Mouse (Mus musculus): Measurements from ENCODE around the gene Camkmt. TPM values are rescaled to one million over a fixed set of nuclear protein-coding genes. Genes with fewer than 3 reads are reported as not detected.

Gene Camkmt
- polyA plus RNA-seq, 2 experiments = 0.77 to 3.0 TPM

DNA sequence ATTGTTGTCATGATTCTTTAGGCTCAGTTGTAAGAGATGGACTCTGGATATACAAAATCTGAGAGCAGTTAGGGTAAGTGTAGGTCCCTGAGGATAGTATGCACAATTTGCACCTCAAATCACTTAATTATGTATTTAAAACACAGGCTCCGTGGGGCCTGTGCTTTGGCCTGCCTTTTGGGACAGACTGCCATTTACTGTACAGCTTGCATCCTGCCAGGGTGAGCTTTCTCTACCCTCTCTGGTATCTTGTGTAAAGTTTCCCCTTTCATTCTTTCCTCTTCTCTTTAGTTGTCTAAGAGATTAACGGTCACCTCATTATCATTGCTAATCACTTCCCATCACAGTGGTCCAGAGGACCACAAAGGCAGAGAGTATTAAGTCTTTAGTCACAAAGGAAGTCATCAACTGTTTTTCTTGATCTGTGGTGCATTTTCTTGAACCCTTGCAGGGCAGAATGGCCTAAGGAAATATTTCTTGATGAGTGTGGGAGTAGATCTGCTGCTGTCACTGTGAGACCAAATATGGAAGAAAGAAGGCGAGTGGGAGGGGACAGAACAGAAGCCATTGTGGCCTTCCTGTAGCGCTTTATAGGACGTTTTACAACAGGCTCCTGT, 52.3 kb downstream of the Camkmt start:
- 36% methylated on average over 5 of the region's 5 CpGs for WGBS (ENCODE audit: insufficient replicate concordance)
- Histone ChIP-seq H3K4me3 (ENCODE audit: insufficient read depth in 1 of 2, low read depth in 2 of 2, low read length in 2 of 2) (no peak overlapping the region), H3K9me3 (ENCODE audit: control insufficient read depth, low read length) (no peaks in the 10 kb centered on the region), H3K27me3 (ENCODE audit: control insufficient read depth, insufficient read depth, low read length) (no peaks in the 10 kb centered on the region), H3K27ac (no peak overlapping the region), H3K4me1 (replicated peaks; ENCODE audit: control insufficient read depth in 2 of 2, insufficient read depth in 2 of 2, low read length in 1 of 2) (no peaks in the 10 kb centered on the region), H3K36me3 (replicated peaks; ENCODE audit: control insufficient read depth, insufficient read depth, low read depth) (no peaks in the 10 kb centered on the region), H3K9ac (replicated peaks) (no peak overlapping the region), H3K4me2 (ENCODE audit: low read depth) (no peak overlapping the region)
- ATAC-seq (ENCODE audit: insufficient read depth) = no peak
- DNase-seq (ENCODE audit: low read depth in 3 of 3, low spot score in 3 of 3) = no peak
- TF ChIP-seq CTCF (IDR thresholded peaks at IDR 0.05; ENCODE audit: low read depth) = no peak

GRCm38 (mm10) chr17:85144141-85144540, 53.8 kb downstream of the Camkmt start:
- TF ChIP-seq EP300 (IDR thresholded peaks at IDR 0.05; ENCODE audit: low read depth) = no peak
- TF ChIP-seq CTCF (IDR thresholded peaks at IDR 0.05; ENCODE audit: low read depth) = no peak
- 65% methylated on average over 6 of the region's 6 CpGs for WGBS (ENCODE audit: insufficient replicate concordance)
- H3K36me3 ChIP-seq (replicated peaks; ENCODE audit: control insufficient read depth, insufficient read depth, low read depth) = no peaks in the 10 kb centered on the region
- no peak overlapping the region for H3K4me2 ChIP-seq (ENCODE audit: low read depth)
- no peak overlapping the region for H3K27ac ChIP-seq
- no peaks in the 10 kb centered on the region for H3K9me3 ChIP-seq (ENCODE audit: control insufficient read depth, low read length)
- H3K9ac ChIP-seq (replicated peaks) = no peak overlapping the region
- DNase-seq (ENCODE audit: low read depth in 3 of 3, low spot score in 3 of 3) (no peak), ATAC-seq (ENCODE audit: insufficient read depth) (no peak)
- no peak overlapping the region for H3K4me3 ChIP-seq (ENCODE audit: insufficient read depth in 1 of 2, low read depth in 2 of 2, low read length in 2 of 2)
- H3K4me1 ChIP-seq (replicated peaks; ENCODE audit: control insufficient read depth in 2 of 2, insufficient read depth in 2 of 2, low read length in 1 of 2) = no peaks in the 10 kb centered on the region
- H3K27me3 ChIP-seq (ENCODE audit: control insufficient read depth, insufficient read depth, low read length) = no peaks in the 10 kb centered on the region

- no peak for ATAC-seq (ENCODE audit: insufficient read depth)
- WGBS (ENCODE audit: insufficient replicate concordance) = 43% methylated on average over 1 of the region's 1 CpGs
- no peaks in the 10 kb centered on the region for H3K9me3 ChIP-seq (ENCODE audit: control insufficient read depth, low read length)
- no peak overlapping the region for H3K4me3 ChIP-seq (ENCODE audit: insufficient read depth in 1 of 2, low read depth in 2 of 2, low read length in 2 of 2)
- H3K4me1 ChIP-seq (replicated peaks; ENCODE audit: control insufficient read depth in 2 of 2, insufficient read depth in 2 of 2, low read length in 1 of 2) = no peaks in the 10 kb centered on the region
- H3K27ac ChIP-seq = no peak overlapping the region
- no peak overlapping the region for H3K4me2 ChIP-seq (ENCODE audit: low read depth)
- TF ChIP-seq CTCF (IDR thresholded peaks at IDR 0.05; ENCODE audit: low read depth) (no peak), EP300 (IDR thresholded peaks at IDR 0.05; ENCODE audit: low read depth) (no peak)
- no peak overlapping the region for H3K9ac ChIP-seq (replicated peaks)
- H3K27me3 ChIP-seq (ENCODE audit: control insufficient read depth, insufficient read depth, low read length) = no peaks in the 10 kb centered on the region
- no peak for DNase-seq (ENCODE audit: low read depth in 3 of 3, low spot score in 3 of 3)
- no peaks in the 10 kb centered on the region for H3K36me3 ChIP-seq (replicated peaks; ENCODE audit: control insufficient read depth, insufficient read depth, low read depth)
Observed at GRCm38 (mm10) chr17:85148348-85148747, 58.0 kb downstream of the Camkmt start.

DNA sequence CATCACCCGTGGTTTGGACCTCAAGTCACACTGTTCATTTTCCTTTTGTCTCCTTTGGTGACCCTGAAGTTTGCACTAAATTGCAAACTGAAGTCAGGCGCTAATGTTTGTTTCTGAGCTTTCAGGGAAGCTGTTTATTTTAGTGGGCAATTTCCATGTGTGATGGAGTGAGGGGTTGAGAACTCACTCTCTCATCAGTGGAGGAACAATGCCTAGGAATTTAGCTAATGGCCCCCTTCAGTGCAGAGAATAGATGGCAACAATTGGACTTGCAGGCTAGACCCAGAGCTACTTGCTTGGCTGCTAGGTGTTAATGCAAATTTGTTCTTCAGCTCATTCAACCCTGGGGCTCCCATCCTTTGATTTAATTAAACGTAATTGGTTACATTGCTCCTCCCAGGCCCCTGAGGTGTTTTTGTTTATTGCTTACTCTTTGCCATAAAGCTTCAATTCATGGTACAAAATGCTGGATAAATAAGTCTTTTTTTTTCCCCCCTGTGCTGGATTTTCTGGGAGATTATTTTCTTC, 58.9 kb downstream of the Camkmt start:
- Histone ChIP-seq H3K27me3 (ENCODE audit: control insufficient read depth, insufficient read depth, low read length) (no peaks in the 10 kb centered on the region), H3K4me1 (replicated peaks; ENCODE audit: control insufficient read depth in 2 of 2, insufficient read depth in 2 of 2, low read length in 1 of 2) (no peaks in the 10 kb centered on the region), H3K9me3 (ENCODE audit: control insufficient read depth, low read length) (no peaks in the 10 kb centered on the region), H3K4me3 (ENCODE audit: insufficient read depth in 1 of 2, low read depth in 2 of 2, low read length in 2 of 2) (no peak overlapping the region), H3K9ac (replicated peaks) (no peak overlapping the region), H3K27ac (no peak overlapping the region), H3K36me3 (replicated peaks; ENCODE audit: control insufficient read depth, insufficient read depth, low read depth) (no peaks in the 10 kb centered on the region), H3K4me2 (ENCODE audit: low read depth) (no peak overlapping the region)
- TF ChIP-seq CTCF (IDR thresholded peaks at IDR 0.05; ENCODE audit: low read depth) = no peak
- 26% methylated on average over 3 of the region's 3 CpGs for WGBS (ENCODE audit: insufficient replicate concordance)
- no peak for DNase-seq (ENCODE audit: low read depth in 3 of 3, low spot score in 3 of 3)
- no peak for ATAC-seq (ENCODE audit: insufficient read depth)

DNA sequence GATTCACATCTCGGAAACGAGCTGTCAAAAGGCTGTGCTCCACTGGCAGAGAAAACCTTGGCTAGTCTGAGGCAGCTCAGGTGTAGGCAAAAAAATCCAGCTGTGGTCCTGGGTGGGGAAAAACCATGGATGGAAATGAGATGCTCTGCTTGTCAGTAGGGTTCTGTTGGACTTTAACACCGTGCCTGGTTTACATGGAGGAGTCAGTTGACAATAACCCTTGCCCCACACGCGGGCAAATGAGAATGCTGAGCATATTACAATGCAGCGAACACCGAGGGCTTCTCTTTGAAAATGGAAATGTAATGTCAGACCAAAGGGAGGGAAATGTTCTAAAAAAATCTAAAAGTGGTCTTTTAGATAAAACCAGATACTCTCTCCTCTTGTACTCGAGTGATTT, 60.9 kb downstream of the Camkmt start:
- ATAC-seq (ENCODE audit: insufficient read depth) = no peak

More for the DNA sequence above, 60.9 kb downstream of the Camkmt start:
- H3K4me3 ChIP-seq (ENCODE audit: insufficient read depth in 1 of 2, low read depth in 2 of 2, low read length in 2 of 2) = no peak overlapping the region
- no peaks in the 10 kb centered on the region for H3K27me3 ChIP-seq (ENCODE audit: control insufficient read depth, insufficient read depth, low read length)
- no peaks in the 10 kb centered on the region for H3K4me1 ChIP-seq (replicated peaks; ENCODE audit: control insufficient read depth in 2 of 2, insufficient read depth in 2 of 2, low read length in 1 of 2)
- no peak for TF ChIP-seq EP300 (IDR thresholded peaks at IDR 0.05; ENCODE audit: low read depth)
- TF ChIP-seq CTCF (IDR thresholded peaks at IDR 0.05; ENCODE audit: low read depth) = no peak
- no peak overlapping the region for H3K9ac ChIP-seq (replicated peaks)
- H3K9me3 ChIP-seq (ENCODE audit: control insufficient read depth, low read length) = no peaks in the 10 kb centered on the region
- no peaks in the 10 kb centered on the region for H3K36me3 ChIP-seq (replicated peaks; ENCODE audit: control insufficient read depth, insufficient read depth, low read depth)
- no peak for DNase-seq (ENCODE audit: low read depth in 3 of 3, low spot score in 3 of 3)
- no peak overlapping the region for H3K27ac ChIP-seq
- 44% methylated on average over 8 of the region's 8 CpGs for WGBS (ENCODE audit: insufficient replicate concordance)
- H3K4me2 ChIP-seq (ENCODE audit: low read depth) = no peak overlapping the region
